Mouse (Mus musculus): ENCODE measurements at regions not wholly inside any gene's neighbourhood (a gene's known extent, or its start where the extent isn't known, plus 50 kb on each side); places are given as distances from the start of the nearest gene placed in this dataset.

- intact Hi-C loops (cut with DNase I) = no loop called here
- no peak for DNase-seq (ENCODE audit: low spot score)
Measured at GRCm38 (mm10) chr3:18905769-18906168, 722.7 kb downstream of the 1700064H15Rik start.

DNA sequence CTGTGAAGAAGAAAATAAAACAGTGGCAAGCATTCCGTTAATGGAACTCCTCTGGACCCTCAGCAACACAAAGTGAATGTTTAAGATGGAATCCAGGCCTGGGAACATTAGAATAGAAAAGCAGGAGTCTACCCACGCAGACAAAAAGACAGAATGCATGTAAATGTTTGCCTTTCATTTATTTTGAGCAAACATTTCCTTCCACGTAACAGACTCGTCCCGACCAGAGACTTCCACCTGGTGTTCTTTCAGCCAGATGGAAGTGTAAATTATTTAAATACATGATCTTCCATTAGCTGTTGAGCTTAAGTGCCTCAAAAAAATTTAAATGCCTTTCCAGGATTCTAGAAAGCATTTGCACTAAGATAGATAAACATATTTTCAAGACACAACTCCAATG lies 722.3 kb downstream of the 1700064H15Rik start:
- DNase-seq (ENCODE audit: low spot score) = no peak
- intact Hi-C loops (cut with DNase I) = no loop called here

DNA sequence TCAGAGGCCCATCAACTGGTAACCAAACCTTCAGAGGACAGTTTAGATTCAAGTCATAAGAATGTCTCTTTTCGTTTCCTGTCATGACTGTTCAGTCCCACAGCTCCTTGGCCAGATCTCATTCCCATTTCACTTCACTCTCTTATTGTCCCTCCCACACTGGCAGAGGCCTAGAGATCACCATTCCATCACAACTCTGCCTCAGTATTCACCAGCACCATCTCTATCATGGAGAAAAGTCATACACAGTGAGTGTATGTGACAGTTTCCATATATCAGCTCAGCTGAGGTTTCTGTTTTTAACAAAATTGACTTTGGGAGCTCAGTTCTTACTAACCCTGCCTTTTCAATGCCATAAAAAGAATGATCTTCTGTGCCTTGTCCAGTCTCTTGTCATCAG lies 719.7 kb downstream of the 1700064H15Rik start:
- DNase-seq (ENCODE audit: low spot score) = no peak
- intact Hi-C loops (cut with DNase I) = no loop called here

GRCm38 (mm10) chr3:18928401-18929104 lies 699.9 kb downstream of the 1700064H15Rik start:
- intact Hi-C loops (cut with DNase I) = no loop called here
- DNase-seq (ENCODE audit: low spot score) = no peak

DNA sequence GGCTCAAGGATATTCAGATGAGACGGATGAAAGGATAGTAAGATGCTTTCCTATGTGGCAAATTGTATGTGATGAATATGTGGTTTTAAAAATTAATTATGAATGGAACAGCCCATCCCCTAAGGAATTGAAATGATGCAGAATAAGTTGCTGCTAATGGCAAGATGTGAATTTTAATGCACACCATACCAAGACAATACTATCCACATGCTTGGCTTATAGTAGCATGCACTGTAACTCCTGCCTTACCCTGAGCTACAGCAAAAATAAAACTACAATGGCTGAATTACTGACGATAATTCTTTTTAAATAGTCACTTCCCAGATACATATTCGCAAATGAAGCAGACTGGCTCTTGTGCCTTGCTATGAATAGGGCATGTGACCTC lies 699.4 kb downstream of the 1700064H15Rik start:
- DNase-seq (ENCODE audit: low spot score) = no peak
- intact Hi-C loops (cut with DNase I) = no loop called here

DNA sequence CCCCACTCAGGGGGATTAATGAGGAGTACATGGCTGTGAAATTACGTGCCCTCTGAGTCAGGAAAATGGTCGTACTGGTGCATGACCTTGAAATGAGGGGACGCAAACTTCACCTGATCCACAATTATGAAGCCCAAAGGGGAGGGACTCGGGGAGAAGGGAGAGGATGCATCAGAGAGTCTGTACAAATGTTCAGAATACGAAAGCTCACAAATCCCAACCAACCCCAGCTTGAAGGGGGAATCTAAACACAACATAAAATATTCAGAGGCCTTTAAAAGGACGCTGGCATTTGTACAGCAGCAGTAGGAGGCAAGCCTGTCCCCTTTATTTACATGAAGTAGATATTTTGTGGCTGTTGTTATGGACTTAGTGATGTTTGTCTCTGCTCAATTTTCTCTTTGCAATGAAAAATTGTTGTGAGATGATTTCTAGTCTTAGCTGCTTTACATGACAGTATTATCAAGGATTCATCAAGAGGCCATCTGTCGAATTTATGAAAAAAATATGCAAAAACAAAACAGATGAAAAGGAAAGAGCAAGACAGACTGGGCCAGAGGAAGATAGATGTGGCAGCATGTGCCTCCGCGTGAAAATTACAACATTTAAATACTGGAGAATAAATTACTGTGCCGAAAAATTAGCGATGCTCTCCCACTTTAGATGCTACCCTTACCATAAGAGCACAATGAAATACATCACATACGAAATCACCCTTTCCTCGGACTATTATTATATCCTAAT lies 695.3 kb downstream of the 1700064H15Rik start:
- no peak for DNase-seq (ENCODE audit: low spot score)
- intact Hi-C loops (cut with DNase I) = no loop called here

GRCm38 (mm10) chr3:18934891-18935290 lies 693.6 kb downstream of the 1700064H15Rik start:
- intact Hi-C loops (cut with DNase I) = no loop called here
- no peak for DNase-seq (ENCODE audit: low spot score)

DNA sequence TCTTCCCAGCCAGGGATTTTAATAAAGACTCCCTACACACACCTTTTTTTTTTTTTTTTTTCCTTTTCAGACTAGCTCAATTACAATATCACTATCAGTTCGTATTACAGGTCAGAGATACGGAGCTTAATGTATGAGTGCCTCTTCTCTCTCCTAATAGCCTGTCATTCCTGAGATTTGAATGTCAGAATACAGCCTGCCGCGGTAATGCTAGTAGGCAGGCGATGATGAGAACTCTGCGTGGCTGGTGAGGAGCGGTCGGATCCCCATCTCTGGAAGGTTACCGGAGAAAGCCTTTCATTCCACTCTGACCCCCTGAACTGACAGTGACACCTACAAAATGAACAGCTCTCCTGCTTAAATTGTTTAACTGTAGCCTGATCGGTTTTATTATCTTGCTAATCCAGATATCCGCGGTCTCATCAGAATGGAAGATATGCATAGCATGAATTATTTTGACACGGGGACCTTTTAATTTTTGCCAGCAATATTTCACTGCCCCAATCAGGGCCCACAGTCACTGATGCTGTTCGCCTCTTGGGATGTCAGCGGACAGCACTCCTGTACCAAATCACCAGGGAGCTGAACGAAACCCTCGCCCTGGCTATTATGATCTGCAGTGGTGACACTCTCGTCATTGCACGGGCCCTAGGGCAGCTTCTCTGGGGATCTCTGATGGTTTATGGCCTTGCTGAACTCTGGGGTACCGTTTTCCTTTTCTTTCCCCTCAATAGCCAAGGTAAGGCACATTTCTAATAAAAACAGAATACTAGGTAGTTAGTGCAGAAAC lies 690.9 kb downstream of the 1700064H15Rik start:
- intact Hi-C loops (cut with DNase I) = no loop called here
- DNase-seq (ENCODE audit: low spot score) = no peak

GRCm38 (mm10) chr3:18941301-18942177 lies 686.9 kb downstream of the 1700064H15Rik start:
- no peak for DNase-seq (ENCODE audit: low spot score)
- intact Hi-C loops (cut with DNase I) = no loop called here

GRCm38 (mm10) chr3:18960341-18960740 lies 668.1 kb downstream of the 1700064H15Rik start:
- no peak for DNase-seq (ENCODE audit: low spot score)
- intact Hi-C loops (cut with DNase I) = no loop called here

- intact Hi-C loops (cut with DNase I) = no loop called here
- DNase-seq (ENCODE audit: low spot score) = no peak
Measured at GRCm38 (mm10) chr3:18988662-18989061, 639.8 kb downstream of the 1700064H15Rik start.

GRCm38 (mm10) chr3:18989577-18990240 lies 638.8 kb downstream of the 1700064H15Rik start:
- no peak for DNase-seq (ENCODE audit: low spot score)
- intact Hi-C loops (cut with DNase I) = no loop called here

GRCm38 (mm10) chr3:19000179-19000578 lies 628.3 kb downstream of the 1700064H15Rik start:
- DNase-seq (ENCODE audit: low spot score) = no peak

GRCm38 (mm10) chr3:19002056-19002455 lies 626.4 kb downstream of the 1700064H15Rik start:
- intact Hi-C loops (cut with DNase I) = no loop called here
- DNase-seq (ENCODE audit: low spot score) = no peak

More at GRCm38 (mm10) chr3:19000179-19000578, 628.3 kb downstream of the 1700064H15Rik start:
- intact Hi-C loops (cut with DNase I) = no loop called here

DNA sequence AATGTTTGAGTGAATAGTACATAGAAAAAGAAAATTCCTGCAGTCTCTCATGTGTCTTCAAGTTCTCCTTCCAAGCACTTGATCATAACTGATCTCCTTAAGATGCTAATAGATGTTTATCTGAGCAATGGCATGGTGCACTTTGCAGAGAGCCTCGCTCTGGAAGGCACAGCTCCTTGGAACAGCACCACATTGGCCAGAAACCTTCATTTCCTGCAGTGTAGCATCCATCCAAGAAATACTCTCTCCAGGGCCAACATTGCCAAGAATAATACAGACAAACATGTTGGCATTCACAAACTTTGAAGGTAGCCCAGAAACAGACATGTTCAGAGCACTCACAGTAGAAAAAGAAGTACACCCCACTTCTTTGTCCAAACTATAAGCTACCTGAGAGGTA lies 623.7 kb downstream of the 1700064H15Rik start:
- intact Hi-C loops (cut with DNase I) = no loop called here
- no peak for DNase-seq (ENCODE audit: low spot score)

DNA sequence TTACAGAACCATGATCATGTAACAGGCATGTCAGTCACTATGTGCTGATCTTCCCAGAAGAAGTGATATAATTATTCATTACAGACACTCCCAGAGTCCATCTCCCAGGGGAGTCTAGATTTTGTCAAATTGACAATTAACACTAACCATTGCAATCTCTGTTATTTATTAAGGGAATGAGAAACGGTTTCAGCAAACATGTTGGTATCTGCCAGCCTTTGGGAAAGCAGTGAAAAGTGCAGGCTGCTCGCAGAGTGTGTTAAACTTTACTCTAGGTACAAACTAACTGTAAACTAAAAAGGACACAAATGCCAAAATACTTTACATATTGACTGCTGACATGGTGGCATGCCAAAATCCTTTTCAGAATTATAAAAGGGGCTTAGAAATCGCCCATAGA lies 583.9 kb downstream of the 1700064H15Rik start:
- intact Hi-C loops (cut with DNase I) = no loop called here
- DNase-seq (ENCODE audit: low spot score) = no peak

GRCm38 (mm10) chr3:19045933-19046332 lies 582.5 kb downstream of the 1700064H15Rik start:
- intact Hi-C loops (cut with DNase I) = no loop called here
- DNase-seq (ENCODE audit: low spot score) = no peak

DNA sequence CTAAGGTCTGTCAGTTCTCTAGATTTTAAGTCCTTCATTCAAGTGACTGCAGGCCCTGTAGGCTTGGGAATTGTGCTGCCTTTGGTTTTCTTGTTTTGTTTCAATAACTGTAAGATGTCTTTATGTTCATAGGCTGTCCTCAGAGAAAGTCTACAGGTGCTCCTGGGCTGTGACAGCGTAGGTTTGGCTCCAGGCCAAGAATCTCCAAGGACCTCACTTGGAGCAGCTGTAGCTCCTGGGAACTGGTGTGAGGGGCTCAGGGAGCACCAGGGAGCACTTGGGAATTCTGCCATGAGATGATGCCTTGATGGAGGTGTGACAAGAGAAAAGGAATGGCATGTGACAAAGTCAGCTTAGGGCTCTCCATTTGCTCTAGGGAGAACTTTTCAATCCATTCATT lies 581.9 kb downstream of the 1700064H15Rik start:
- intact Hi-C loops (cut with DNase I) = no loop called here

DNA sequence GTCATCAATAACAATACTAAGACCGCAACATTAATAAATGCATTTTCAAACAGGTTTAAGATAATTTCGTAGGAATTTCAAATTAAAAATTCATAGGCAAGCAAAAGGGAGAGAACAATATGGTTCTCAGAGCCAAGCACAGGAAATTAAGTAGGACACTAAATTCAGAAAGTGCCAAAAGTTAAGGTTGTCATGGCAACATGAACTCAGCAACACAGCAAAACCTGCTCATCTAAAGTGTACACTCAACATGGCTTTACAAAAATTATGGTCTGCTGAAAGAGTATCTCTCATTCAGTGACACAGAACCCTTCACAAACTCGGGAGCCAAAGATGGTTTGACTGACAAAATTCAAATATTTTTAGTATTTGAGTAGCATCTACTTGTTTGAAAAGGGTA lies 572.5 kb downstream of the 1700064H15Rik start:
- intact Hi-C loops (cut with DNase I) = no loop called here
- no peak for DNase-seq (ENCODE audit: low spot score)

More for the DNA sequence above, 581.9 kb downstream of the 1700064H15Rik start:
- DNase-seq (ENCODE audit: low spot score) = no peak

All from heart, postnatal 25 days (tissue).